Mouse (Mus musculus): ENCODE measurements around the gene Lmx1a. TPM values are rescaled to one million over a fixed set of nuclear protein-coding genes. Genes with fewer than 3 reads are reported as not detected.
A peak's percentile ranks its signal among the peaks of the same experiment; 100 is the strongest.

Gene Lmx1a
- total RNA-seq, 2 experiments from 2014 or later, result not detected

DNA sequence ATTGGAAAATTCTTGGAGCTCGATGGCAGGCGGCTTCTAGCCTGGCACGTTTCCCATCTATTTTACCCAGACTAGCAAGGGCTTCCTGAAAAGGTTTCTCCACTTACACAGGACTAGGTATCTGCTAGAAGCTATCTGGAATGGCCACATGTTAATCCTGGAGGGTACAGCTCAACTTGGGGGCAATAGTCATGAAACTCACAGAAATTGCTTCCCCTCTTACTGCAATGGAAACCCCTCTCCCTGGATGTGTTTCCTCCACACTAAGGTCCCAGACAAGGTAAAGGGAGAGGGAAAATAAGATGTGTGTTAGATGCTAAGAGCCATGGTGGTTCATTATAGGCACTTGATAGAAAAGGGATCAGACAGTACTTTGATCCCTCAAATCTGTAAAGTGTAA is 5.7 kb downstream of the Lmx1a start:
- DNase-seq, result no peak

GRCm38 (mm10) chr1:167695910-167696459 is 6.9 kb downstream of the Lmx1a start:
- DNase-seq, result no peak

GRCm38 (mm10) chr1:167699706-167700105 is 10.7 kb downstream of the Lmx1a start:
- DNase-seq, result no peak

GRCm38 (mm10) chr1:167700221-167700620 is 11.2 kb downstream of the Lmx1a start:
- DNase-seq, result no peak

DNA sequence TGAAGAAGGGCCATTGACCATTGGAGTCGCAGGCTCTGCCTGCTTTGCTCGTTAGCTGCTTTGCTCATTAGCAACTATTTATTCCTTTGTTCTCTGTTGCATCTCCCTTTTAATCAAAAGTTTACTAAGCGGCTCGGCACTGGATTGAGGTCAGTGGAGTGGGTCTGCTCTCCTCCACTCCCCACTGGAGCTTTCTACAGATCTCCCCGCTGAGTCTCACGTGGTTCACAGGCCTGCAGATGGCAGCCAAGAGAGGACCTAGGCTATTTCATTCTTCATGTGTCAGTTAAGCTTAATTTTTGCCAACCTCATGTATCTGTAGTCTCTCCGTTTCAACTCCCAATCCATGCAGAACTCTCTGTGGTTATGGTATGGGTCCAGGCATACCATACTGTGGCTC is 16.5 kb downstream of the Lmx1a start:
- DNase-seq, result no peak

DNA sequence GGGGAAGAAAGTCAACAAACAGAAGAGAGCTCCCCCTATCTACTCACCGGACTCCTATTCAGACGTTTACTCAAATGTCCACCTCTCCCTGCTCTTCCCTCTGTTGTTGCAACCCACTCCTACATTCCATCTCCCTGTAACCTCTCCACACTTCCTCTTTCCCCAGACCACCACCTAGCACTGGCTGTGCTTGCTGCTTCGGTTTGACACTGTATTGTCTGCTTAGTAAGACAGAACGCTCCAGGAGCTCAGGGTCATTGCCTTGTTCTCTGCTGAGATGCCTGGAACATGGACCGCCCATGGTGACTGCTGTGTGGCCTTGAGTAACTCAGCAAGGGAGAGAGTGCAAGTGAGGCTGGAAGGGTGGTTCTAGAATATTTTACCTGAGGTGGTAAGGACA is 19.7 kb downstream of the Lmx1a start:
- no peak for DNase-seq

DNA sequence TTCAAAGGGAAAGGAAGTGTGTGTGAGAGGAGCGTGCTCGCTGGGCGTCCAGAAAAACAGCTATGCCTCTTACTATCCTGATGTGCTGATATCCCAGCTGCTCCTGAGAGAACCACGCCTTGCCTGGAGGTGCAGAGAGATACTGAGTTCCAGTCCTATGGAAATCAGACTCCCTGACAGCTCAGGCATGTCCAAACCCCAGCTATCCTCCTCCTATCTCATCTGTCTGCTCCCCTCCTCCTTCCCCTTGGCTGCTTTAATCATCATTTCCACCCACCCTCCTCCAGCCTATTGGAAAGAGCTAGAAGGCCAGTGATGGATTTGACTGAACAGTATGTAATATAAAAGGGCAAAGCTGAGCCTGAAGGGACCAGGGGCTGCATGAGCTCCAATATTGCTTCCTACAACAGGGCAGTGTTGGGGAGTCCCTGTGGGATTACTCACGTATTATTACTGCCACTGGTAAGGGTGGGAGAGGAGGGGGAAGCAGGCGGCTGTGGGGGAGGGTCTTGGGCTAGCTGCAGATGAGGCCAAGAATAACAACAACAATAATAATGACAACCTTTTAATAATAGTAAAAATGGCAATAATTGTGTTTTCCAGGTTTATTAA is 26.8 kb downstream of the Lmx1a start:
- DNase-seq, result no peak

GRCm38 (mm10) chr1:167734471-167734870 is 45.4 kb downstream of the Lmx1a start:
- DNase-seq, result no peak

DNA sequence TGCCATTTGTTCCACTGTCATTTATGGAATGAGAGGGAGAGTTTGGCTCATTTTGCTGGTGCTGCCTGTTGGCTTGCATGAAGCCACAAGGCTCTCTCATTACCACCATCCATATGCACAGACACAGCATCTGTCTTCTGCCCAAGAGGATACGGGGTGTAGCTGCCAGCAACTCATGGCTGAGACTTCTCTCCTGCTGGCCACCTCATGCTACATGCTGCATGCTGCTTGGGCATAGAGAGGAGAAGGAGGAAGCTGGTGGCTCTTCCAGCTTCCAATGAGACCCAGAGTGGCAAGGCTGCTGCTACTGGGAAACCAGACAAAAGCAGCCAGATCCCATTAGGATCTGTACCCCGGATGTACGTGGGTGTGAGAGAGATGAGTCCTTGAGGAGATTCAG is 47.8 kb downstream of the Lmx1a start:
- DNase-seq, result no peak

DNA sequence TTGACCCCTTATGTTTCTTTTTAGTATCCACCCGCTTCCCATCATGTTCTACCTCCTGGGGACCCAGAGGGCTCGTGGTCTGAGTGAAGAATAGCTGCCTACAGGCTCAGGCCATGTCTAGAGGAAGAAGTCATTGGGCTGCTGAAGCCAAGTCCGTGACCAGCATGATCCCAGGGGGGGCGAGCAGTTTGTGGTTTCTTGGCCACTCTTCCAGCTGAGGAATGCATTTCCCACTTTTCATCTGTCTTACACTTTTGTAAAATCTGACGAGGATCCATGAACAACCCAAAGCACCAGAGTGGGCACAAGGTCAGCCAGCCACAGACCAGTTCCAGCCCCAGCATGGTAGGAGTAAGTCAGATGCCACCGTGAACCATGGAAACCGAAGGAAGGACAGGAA is 50.2 kb downstream of the Lmx1a start:
- DNase-seq, result no peak

DNA sequence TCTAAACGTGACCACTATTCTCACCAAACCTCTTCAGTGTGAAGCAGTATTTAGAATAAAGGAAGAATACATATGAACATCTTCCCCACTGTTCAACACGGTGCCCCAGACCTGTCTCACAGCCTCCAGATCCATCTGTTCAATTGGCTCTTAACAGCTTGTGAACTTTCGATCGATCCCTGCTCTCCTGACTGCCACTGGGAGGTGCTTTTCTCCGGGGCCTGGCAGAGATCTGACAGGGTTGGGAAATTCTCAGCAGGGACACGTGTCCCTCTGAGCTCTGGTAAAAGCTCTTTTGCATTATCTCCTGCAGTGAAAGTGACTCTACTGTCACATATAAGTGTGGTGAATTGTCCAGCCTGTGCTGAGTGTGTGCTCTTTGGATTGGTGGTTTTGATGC is 57.6 kb downstream of the Lmx1a start:
- DNase-seq, result no peak

DNA sequence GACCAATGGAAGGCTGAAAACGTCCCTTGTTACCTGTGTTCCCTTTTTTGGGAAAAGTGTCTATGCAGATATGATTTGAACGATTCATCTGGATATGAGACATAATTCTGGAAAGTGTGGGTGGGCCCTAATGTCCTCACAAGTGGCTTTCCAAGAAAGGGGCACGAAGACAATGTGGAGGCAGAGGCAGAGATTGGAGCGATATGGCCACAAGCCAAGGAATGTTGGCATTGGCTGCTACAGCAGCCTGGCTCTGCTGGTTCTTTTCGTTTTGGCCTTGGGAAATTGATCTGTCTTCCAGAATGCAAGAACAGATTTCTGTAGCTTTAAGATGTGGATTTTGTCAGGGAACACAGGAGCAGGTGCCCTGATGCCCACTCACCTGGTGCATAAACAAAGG is 63.6 kb downstream of the Lmx1a start:
- DNase-seq, result no peak

GRCm38 (mm10) chr1:167754085-167754484 is 65.0 kb downstream of the Lmx1a start:
- DNase-seq, result no peak

- DNase-seq, result no peak
Observed at GRCm38 (mm10) chr1:167754636-167755522, 65.8 kb downstream of the Lmx1a start.

DNA sequence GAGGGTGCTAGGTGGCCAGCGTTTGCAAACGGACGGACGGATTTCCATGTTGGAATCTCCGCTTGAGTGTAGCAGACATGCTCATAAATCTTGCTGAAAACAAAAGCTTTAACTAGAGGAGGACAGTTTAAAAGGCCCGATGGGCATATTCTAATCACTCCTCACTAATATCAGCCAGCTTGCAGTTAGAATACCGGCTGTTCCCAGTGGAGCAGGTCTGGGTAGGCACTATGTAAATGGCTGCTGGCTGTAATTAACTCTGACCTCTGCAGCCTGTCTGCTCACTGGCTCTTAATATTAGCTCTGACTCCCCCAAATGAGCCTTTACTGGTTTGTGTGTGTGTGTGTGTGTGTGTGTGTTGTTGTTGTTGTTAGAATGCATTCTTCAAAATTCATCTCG is 69.2 kb downstream of the Lmx1a start:
- no peak for DNase-seq

DNA sequence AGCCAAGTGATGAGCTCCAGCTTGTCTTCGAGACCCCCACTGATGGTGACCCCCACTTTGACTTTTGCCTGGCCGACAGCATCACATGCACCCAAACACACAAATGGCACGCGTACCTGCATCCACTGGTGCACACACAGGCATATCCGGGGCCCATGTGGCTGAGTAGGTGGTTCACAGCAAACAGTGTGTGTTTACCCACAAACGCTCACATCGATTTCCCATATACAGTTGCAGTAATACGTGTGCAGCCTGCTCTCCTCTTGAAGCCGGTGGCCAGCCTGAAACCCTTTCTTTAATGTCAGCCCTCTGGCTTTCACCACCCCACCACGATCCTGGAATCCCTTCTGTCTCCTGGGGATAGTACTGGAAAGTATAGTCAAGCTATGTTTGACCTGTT is 71.3 kb downstream of the Lmx1a start:
- DNase-seq, result no peak

GRCm38 (mm10) chr1:167761785-167762223 is 72.8 kb downstream of the Lmx1a start:
- DNase-seq, result no peak

GRCm38 (mm10) chr1:167766619-167767018 is 77.6 kb downstream of the Lmx1a start:
- no peak for DNase-seq

- no peak for DNase-seq
Observed at GRCm38 (mm10) chr1:167770457-167770856, 81.4 kb downstream of the Lmx1a start.

- no peak for DNase-seq
Observed at GRCm38 (mm10) chr1:167779766-167780488, 90.9 kb downstream of the Lmx1a start.

DNA sequence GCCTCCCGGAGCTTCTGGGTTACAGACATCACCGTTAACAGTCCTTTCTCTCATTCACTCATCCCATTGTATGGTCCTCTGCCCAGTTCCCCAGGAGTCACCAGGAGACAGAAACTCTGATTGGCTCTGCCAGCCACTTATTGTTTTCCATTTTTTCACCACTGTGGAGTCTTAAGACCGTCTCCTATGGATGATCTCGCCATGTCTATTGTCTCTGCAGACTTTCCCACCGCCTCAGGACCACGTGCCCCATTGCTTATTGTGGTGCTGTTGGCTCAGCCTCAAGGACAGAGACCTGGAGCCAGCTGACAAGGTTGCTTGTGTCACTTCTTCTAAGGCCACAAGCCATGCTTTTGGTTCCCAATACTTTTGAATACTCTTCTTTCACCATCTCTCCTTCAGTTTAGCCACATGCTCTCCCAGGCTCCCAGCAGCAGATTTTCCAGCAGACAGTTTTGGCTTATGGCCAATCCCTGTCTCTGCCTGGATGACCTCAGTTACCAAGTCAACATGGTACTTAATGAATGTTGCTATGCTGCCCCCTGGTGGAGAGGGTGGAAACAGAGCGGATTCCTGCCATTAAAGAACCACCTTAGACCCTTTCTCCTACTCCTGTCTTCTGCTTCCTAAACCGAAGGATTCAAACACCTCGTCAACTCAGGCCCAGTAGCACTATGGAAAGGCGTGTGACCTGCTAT is 92.9 kb downstream of the Lmx1a start:
- DNase-seq, result peak; percentile 78

GRCm38 (mm10) chr1:167784067-167784466 is 95.0 kb downstream of the Lmx1a start:
- no peak for DNase-seq

Measured in heart, postnatal 4 days (tissue).